Mouse (Mus musculus): Measurements from ENCODE around the gene Snap25. TPM values are rescaled to one million over a fixed set of nuclear protein-coding genes. Genes with fewer than 3 reads are reported as not detected.

The Snap25 gene
- 134 and 141 TPM in 2 replicates for polyA plus RNA-seq (2015; fragmentation: Nextera tagmentation; extraction: Ambion mirVana)

DNA sequence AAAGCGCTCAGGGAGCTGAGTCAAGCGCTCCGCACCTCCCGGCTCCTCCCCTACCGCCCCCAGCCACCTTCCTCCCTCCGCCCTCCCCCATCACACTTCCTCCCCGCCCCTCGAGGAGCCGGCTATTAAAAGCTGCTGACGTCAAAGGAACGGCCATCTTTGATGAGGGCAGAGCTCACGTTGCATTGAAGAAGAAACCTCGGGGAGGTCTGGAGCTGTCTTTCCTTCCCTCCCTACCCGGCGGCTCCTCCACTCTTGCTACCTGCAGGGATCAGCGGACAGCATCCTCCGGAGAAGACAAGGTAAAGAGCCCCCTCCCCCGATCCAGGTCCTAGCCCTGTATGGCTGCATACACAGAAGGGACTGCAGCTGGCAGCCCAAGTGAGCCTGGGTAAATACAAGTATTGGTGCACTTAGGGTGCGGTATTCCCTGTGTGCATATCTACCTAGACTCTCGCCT lies at the start of gene Snap25:
Gene Snap25 (plus strand): TSS at position 155 of the 460 bp plus-strand sequence.
- H3K9me3 ChIP-seq: no peaks in the 10 kb centered on the region
- H3K36me3 ChIP-seq: no peaks in the 10 kb centered on the region
- peak within 1 kb of the TSS; percentile 95 for H3K27ac ChIP-seq
- H3K4me2 ChIP-seq: peak within 1 kb of the TSS; percentile 60
- ATAC-seq (ENCODE audit: low FRiP score): peak; percentile 87
- H3K9ac ChIP-seq: peak within 1 kb of the TSS; percentile 80
- peaks cover 36% of the 10 kb centered on the region for H3K4me1 ChIP-seq (replicated peaks)
- peak within 1 kb of the TSS; percentile 59 for H3K4me3 ChIP-seq
- under 1% methylated on average over 20 of the region's 20 CpGs for WGBS
- no peaks in the 10 kb centered on the region for H3K27me3 ChIP-seq

GRCm38 (mm10) chr2:136666951-136667350 lies 46.3 kb upstream of the Snap25 start:
- Histone ChIP-seq H3K27me3 (no peaks in the 10 kb centered on the region), H3K4me2 (no peak overlapping the region), H3K36me3 (no peaks in the 10 kb centered on the region), H3K27ac (no peak overlapping the region), H3K9me3 (no peaks in the 10 kb centered on the region), H3K9ac (no peak overlapping the region), H3K4me1 (replicated peaks) (peaks cover 10% of the 10 kb centered on the region), H3K4me3 (no peak overlapping the region)
- WGBS: 92% methylated on average over 1 of the region's 1 CpGs
- no peak for ATAC-seq (ENCODE audit: low FRiP score)

DNA sequence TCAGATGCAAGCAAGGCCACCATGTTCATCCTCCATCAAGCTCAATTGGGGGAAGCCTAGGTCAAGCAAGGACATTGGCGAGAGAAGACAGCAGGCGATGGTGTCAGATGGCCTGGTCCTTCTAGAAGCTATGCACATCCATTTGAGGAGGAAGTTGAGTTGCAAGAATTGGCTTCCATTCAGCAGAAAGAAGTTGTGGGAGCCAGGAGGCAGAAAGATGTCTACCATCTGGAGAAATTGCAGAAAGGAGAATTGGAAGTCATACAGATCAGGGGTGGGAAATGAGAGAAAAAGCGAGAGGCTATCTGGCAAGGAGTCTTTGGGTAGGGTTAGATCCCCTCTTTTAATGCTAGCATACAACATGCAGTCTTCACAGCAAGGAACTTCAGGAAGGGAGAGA lies 44.1 kb upstream of the Snap25 start:
- no peak for ATAC-seq (ENCODE audit: low FRiP score)
- WGBS: 97% methylated on average over 3 of the region's 3 CpGs

DNA sequence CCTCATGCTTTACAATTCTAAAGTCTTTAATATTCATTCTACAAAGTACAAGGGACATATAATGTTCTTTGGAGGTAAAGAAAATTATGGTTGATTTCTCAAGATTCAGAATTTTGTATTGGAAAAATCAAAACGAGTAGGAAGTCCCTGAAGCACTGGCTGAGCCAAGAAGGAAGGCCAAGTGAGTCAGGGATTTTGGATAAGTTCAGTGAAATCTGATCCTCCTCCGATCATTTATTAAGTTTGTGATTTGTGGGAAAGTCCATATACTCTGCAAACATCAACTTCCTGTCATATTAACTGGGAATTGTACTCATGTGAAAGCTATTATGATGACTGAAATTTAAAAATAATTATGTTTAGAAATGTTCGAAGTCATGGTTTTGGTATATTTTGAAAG lies 43.6 kb upstream of the Snap25 start:
- H3K9me3 ChIP-seq: no peaks in the 10 kb centered on the region
- no peak for ATAC-seq (ENCODE audit: low FRiP score)
- no peak overlapping the region for H3K9ac ChIP-seq
- H3K4me3 ChIP-seq: no peak overlapping the region
- no peaks in the 10 kb centered on the region for H3K36me3 ChIP-seq
- no peak overlapping the region for H3K27ac ChIP-seq
- WGBS: 88% methylated on average over 3 of the region's 3 CpGs
- peaks cover 10% of the 10 kb centered on the region for H3K4me1 ChIP-seq (replicated peaks)
- no peak overlapping the region for H3K4me2 ChIP-seq
- no peaks in the 10 kb centered on the region for H3K27me3 ChIP-seq

More for the DNA sequence above, 44.1 kb upstream of the Snap25 start:
- no peak overlapping the region for H3K4me3 ChIP-seq
- H3K9ac ChIP-seq: no peak overlapping the region
- H3K4me2 ChIP-seq: no peak overlapping the region
- H3K9me3 ChIP-seq: no peaks in the 10 kb centered on the region
- no peaks in the 10 kb centered on the region for H3K27me3 ChIP-seq
- H3K4me1 ChIP-seq (replicated peaks): peaks cover 10% of the 10 kb centered on the region
- H3K36me3 ChIP-seq: no peaks in the 10 kb centered on the region
- no peak overlapping the region for H3K27ac ChIP-seq

DNA sequence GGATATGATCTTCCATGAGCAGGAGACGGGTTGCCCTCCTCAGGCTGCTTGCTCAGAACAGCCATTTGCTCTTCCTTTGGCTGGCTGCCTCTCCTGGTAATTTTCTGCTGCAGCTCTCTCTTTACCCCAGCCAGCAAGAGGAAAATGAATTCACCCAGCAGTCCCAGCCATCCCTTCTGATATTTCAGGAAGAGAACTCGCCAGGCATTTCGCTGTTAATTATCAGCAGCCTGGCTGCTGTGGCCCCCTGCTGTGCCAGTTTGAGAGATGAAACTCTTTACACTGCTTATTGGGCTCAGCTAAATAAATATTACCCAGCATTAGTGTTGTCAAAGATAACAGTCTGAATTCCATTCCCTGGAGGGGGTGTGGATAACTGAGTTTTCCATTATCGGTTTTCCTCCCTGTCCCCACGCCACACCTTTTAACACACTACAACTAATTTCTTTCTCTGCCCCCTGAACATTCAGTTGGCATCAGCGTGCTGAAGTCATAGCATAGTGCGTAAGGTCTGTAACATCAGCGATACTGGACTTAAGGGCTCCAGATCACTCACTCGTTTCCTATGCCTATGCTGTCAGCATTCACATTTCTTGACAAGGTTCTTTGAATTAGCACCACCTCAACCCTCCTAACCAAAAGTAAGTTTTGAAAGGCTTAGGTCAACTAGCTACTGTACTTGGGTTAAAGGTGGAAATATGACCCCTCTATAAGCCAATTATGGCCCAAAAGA lies 42.5 kb upstream of the Snap25 start:
- Histone ChIP-seq H3K4me3 (no peak overlapping the region), H3K9ac (no peak overlapping the region)

GRCm38 (mm10) chr2:136674077-136674757 lies 39.0 kb upstream of the Snap25 start:
- 72% methylated on average over 4 of the region's 4 CpGs for WGBS

More for the DNA sequence above, 42.5 kb upstream of the Snap25 start:
- ATAC-seq (ENCODE audit: low FRiP score): peak; percentile 84
- H3K27ac ChIP-seq: peak overlapping the region; percentile 72
- H3K4me2 ChIP-seq: peak overlapping the region; percentile 15
- whole genome bisulfite sequencing: 42% methylated on average over 9 of the region's 9 CpGs
- H3K9me3 ChIP-seq: no peaks in the 10 kb centered on the region
- H3K36me3 ChIP-seq: no peaks in the 10 kb centered on the region
- H3K27me3 ChIP-seq: no peaks in the 10 kb centered on the region
- peaks cover 10% of the 10 kb centered on the region for H3K4me1 ChIP-seq (replicated peaks)

GRCm38 (mm10) chr2:136676196-136676595 lies 37.1 kb upstream of the Snap25 start:
- ATAC-seq (ENCODE audit: low FRiP score): no peak
- no peaks in the 10 kb centered on the region for H3K9me3 ChIP-seq
- peaks cover 22% of the 10 kb centered on the region for H3K4me1 ChIP-seq (replicated peaks)
- H3K4me2 ChIP-seq: no peak overlapping the region
- H3K27ac ChIP-seq: no peak overlapping the region
- no peaks in the 10 kb centered on the region for H3K36me3 ChIP-seq
- H3K4me3 ChIP-seq: no peak overlapping the region
- 80% methylated on average over 2 of the region's 2 CpGs for WGBS
- H3K27me3 ChIP-seq: no peaks in the 10 kb centered on the region
- H3K9ac ChIP-seq: no peak overlapping the region

More at GRCm38 (mm10) chr2:136674077-136674757, 39.0 kb upstream of the Snap25 start:
- H3K9me3 ChIP-seq: no peaks in the 10 kb centered on the region
- no peak overlapping the region for H3K4me2 ChIP-seq
- H3K27ac ChIP-seq: no peak overlapping the region
- H3K4me3 ChIP-seq: no peak overlapping the region
- no peak for ATAC-seq (ENCODE audit: low FRiP score)
- peaks cover 24% of the 10 kb centered on the region for H3K4me1 ChIP-seq (replicated peaks)
- H3K27me3 ChIP-seq: no peaks in the 10 kb centered on the region
- H3K9ac ChIP-seq: no peak overlapping the region
- no peaks in the 10 kb centered on the region for H3K36me3 ChIP-seq

DNA sequence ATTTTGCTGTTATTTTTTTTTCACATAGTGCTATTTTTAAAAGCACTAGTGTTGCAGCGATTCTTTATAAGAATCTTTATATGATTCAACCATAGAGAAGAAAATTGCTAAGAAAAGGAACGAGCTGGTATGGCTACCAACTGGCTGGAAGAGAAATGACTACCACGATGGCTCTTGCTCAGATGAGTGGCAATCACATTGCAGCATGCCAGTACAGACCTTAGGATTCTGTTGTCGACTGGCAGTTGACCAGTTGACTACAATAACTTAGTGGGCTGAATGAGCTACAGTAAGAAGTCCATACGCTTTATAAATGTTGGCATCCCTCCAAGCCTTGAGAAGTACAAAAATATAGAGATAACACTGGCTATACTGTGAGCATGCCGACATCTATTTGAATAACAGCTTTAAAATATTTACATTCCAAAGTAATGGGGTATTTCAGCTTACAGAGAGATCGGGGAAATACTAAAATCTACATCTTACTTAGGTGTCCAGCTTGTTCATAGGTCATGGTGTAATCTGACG lies 36.3 kb upstream of the Snap25 start:
- WGBS: 84% methylated on average over 8 of the region's 8 CpGs
- Histone ChIP-seq H3K4me1 (replicated peaks) (peaks cover 22% of the 10 kb centered on the region), H3K36me3 (no peaks in the 10 kb centered on the region), H3K4me2 (no peak overlapping the region), H3K27me3 (no peaks in the 10 kb centered on the region), H3K9me3 (no peaks in the 10 kb centered on the region), H3K4me3 (no peak overlapping the region), H3K27ac (no peak overlapping the region), H3K9ac (no peak overlapping the region)
- no peak for ATAC-seq (ENCODE audit: low FRiP score)

DNA sequence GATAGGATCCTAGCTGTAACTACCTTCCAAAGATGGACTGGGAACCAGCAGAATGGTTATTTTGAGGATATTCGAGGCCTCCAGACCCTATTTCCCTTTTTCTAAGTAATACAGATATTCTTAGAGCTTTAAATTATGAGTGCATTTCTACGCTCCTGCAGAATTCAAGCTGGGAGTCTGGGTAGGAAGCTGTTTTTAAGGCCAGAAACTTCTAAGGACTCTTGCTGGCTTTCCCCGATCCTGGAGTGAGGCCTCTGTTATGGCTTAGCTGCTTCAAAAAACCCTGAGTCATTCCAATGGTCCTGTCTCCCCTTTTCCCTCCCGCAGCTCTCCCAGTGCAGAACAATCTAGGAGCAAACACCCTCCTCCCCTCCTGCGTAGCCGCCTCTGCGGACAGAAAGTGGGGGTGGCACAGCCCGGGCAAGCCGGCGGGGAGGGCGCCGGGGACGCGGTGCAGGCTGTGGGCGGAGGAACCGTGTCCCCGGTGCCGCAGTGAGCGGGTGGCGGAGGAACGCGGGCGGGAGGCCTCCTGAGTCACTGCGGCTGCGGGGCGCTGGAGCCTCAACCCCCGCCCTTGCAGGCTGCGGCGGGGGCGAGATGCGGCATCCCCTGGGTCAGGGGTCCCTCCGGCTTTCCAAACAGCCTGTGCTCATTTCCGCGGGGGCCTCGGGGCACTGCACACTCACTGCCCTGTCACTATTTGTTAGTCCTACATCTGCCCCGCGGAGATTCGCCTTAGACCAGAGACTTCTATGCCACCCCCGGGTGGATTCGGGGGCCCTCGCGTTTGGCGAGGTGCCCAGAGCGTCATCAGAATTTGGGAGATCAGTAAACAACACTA lies 34.7 kb upstream of the Snap25 start:
- WGBS: 2% methylated on average over 43 of the region's 44 CpGs
- H3K9me3 ChIP-seq: no peaks in the 10 kb centered on the region
- no peaks in the 10 kb centered on the region for H3K36me3 ChIP-seq
- peak overlapping the region; percentile 96 for H3K4me2 ChIP-seq
- H3K27me3 ChIP-seq: 0 out of 2 replicates have a peak, but pooled peaks cover 5% of the 10 kb centered on the region
- H3K27ac ChIP-seq: peak overlapping the region; percentile 78
- peak overlapping the region; percentile 58 for H3K4me3 ChIP-seq
- peak; percentile 88 for ATAC-seq (ENCODE audit: low FRiP score)
- peak overlapping the region; percentile 84 for H3K9ac ChIP-seq
- H3K4me1 ChIP-seq (replicated peaks): peaks cover 22% of the 10 kb centered on the region

DNA sequence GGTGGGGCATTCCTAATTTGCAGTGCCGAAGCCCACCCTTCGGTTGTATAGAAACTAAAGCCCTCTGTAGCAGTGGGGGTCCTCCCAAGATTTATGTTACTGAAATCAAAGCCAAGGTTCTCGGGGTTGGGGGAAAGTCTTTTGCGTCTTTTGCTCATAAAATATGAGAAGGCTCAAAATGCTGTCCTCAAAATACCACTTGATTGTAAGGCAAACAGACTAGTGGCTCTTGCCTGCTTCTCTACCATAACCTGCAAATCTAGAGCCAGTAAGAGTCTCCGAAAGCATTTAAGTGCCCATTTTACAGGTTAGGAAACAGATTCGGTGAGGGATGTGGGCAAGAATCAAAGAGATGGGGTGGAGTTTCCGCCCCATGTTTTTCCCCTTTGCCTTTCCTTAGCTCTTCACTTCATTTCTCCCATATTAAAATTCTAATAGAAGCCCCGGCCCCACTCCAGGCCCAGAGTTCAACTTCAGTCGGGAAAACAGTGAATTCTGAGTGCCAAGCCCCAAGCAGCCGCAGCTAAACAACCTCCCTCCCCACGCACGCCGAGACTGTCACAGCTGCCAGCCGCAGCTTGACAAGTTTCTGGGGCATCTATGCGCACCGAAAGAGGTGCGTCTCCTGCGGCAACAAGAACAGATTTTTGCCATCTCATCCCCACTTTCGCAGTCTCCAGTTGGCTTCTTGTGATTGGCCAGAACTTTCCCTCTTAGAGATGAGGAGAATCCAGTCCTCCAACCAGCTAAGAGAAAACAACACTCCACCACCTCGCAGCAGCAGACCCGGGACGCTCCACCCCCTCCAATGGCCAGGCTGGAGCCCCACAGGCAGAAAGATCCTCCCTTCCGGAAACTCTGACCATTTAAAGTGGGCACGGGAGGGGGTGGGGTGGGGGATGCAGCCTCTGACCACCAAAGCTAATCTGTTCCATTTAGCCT lies 33.7 kb upstream of the Snap25 start:
- 4% methylated on average over 24 of the region's 24 CpGs for WGBS

More for the DNA sequence above, 33.7 kb upstream of the Snap25 start:
- H3K4me2 ChIP-seq: peak overlapping the region; percentile 96
- H3K9ac ChIP-seq: peak overlapping the region; percentile 84
- 0 out of 2 replicates have a peak, but pooled peaks cover 5% of the 10 kb centered on the region for H3K27me3 ChIP-seq
- peak overlapping the region; percentile 78 for H3K27ac ChIP-seq
- H3K4me3 ChIP-seq: peak overlapping the region; percentile 58
- no peaks in the 10 kb centered on the region for H3K9me3 ChIP-seq
- H3K36me3 ChIP-seq: no peaks in the 10 kb centered on the region
- peaks cover 22% of the 10 kb centered on the region for H3K4me1 ChIP-seq (replicated peaks)
- peak; percentile 70 for ATAC-seq (ENCODE audit: low FRiP score)
